Mouse (Mus musculus) brain, adult 10 weeks (tissue): ENCODE data around the gene Zfp551. TPM values are rescaled to one million over a fixed set of nuclear protein-coding genes. Genes with fewer than 3 reads are reported as not detected.

ENCODE experiments used
- polyA plus RNA-seq: library from polyadenylated mRNA; stranded (reverse); fragments of 350-450 nt; fragmentation: Illumina TruSeq; extraction: RNeasy Lipid Tissue Mini Kit (QIAGEN cat#74804); gene quantifications from one replicate; pipeline ENCODE4 v1.2.3, GENCODE M21; 2015; ENCODE audit warnings: low read depth, low replicate concordance

Zfp551 gene
- polyA plus RNA-seq, result 4.1 TPM

DNA sequence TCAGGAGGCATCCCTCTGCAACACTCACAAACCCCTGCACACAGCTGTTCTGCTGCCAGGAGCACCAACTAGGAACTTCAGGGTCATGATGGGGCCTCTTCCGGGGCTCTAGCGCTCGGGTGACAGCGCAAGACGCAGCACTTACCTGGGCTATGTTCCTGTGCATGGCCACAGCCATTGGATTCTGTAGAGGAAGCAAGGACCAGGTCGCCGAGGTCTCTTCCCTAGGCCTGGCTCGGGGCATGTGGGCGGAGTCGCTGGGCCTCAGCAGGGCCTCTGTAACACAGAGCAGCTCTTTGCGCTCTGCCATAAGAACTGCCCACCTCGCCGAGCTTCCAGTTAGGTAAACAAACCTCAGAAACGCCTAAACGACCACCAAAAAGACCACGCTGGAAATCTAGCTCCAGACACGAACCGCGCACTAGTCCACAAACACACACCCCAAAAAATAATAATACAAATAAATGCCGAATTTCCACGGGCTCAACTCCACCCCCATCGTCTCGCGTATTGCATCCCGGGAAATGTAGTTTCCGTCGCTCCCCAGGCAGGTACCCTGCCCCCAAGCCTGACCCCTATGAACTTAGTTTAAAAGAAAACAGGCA is at the start of gene Zfp551:
Gene Zfp551, minus strand, starts transcription at position 507 of the 605 bp plus-strand sequence.

GRCm38 (mm10) chr7:12369173-12369572 is 53.4 kb downstream of the Zfp551 start, which contains the start of gene Vmn1r84:
Gene Vmn1r84, minus strand, starts transcription at chr7:12369273.

Other genes with a start within 250 kb of the Zfp551 start
- not detected for gene Vmn1r80, start 233.5 kb downstream of the Zfp551 start, polyA plus RNA-seq
- not detected for gene Vmn1r81, start 154.5 kb downstream of the Zfp551 start, polyA plus RNA-seq
- not detected for gene Vmn1r82, start 122.3 kb downstream of the Zfp551 start, polyA plus RNA-seq
- gene Vmn1r83, start 93.3 kb downstream of the Zfp551 start, polyA plus RNA-seq, result not detected
- gene Vmn1r84, start 53.5 kb downstream of the Zfp551 start, polyA plus RNA-seq, result not detected
- gene Zfp606, start 55.5 kb upstream of the Zfp551 start, polyA plus RNA-seq, result 11.6 TPM
- gene 2900092C05Rik, start 89.8 kb upstream of the Zfp551 start, polyA plus RNA-seq, result not detected
- not detected for gene Vmn2r53, start 186.0 kb upstream of the Zfp551 start, polyA plus RNA-seq
- gene Vmn2r54, start 217.6 kb upstream of the Zfp551 start, polyA plus RNA-seq, result not detected